Mouse (Mus musculus): ENCODE measurements around the gene Parp3. TPM values are rescaled to one million over a fixed set of nuclear protein-coding genes. Genes with fewer than 3 reads are reported as not detected.
A peak's percentile ranks its signal among the peaks of the same experiment; 100 is the strongest.

Gene Parp3
- polyA plus RNA-seq, 1 experiment, result 99.0 TPM

GRCm38 (mm10) chr9:106460401-106461025 lies 16.2 kb downstream of the Parp3 start:
- no peak for TF ChIP-seq CTCF (IDR thresholded peaks at IDR 0.05; ENCODE audit: borderline replicate concordance, insufficient read depth, low read length)
- no peak for TF ChIP-seq POLR2A (IDR thresholded peaks at IDR 0.05; ENCODE audit: low read depth, low read length)
- Histone ChIP-seq H3K27ac (ENCODE audit: insufficient read depth, low read length) (no peak overlapping the region), H3K4me3 (ENCODE audit: insufficient read depth, low read length) (no peak overlapping the region), H3K4me1 (ENCODE audit: control insufficient read depth, insufficient read depth, low read length) (no peaks in the 10 kb centered on the region)

- Histone ChIP-seq H3K4me3 (ENCODE audit: insufficient read depth, low read length) (no peak overlapping the region), H3K4me1 (ENCODE audit: control insufficient read depth, insufficient read depth, low read length) (no peaks in the 10 kb centered on the region), H3K27ac (ENCODE audit: insufficient read depth, low read length) (no peak overlapping the region)
- TF ChIP-seq CTCF (IDR thresholded peaks at IDR 0.05; ENCODE audit: borderline replicate concordance, insufficient read depth, low read length) (no peak), POLR2A (IDR thresholded peaks at IDR 0.05; ENCODE audit: low read depth, low read length) (no peak)
These were observed 16.8 kb downstream of the Parp3 start for GRCm38 (mm10) chr9:106459946-106460345.

- Histone ChIP-seq H3K4me1 (ENCODE audit: control insufficient read depth, insufficient read depth, low read length) (peaks cover under 1% of the 10 kb centered on the region; the same call in 1 of the 2 replicates), H3K27ac (ENCODE audit: insufficient read depth, low read length) (no peak overlapping the region), H3K4me3 (ENCODE audit: insufficient read depth, low read length) (no peak overlapping the region)
- TF ChIP-seq CTCF (IDR thresholded peaks at IDR 0.05; ENCODE audit: borderline replicate concordance, insufficient read depth, low read length) (no peak), POLR2A (IDR thresholded peaks at IDR 0.05; ENCODE audit: low read depth, low read length) (no peak)
These were observed 18.8 kb downstream of the Parp3 start for GRCm38 (mm10) chr9:106457920-106458319.

GRCm38 (mm10) chr9:106457163-106457559 lies 19.6 kb downstream of the Parp3 start:
- Histone ChIP-seq H3K4me3 (ENCODE audit: insufficient read depth, low read length) (no peak overlapping the region), H3K27ac (ENCODE audit: insufficient read depth, low read length) (no peak overlapping the region), H3K4me1 (ENCODE audit: control insufficient read depth, insufficient read depth, low read length) (peaks cover 5% of the 10 kb centered on the region; the same call in 1 of the 2 replicates)
- TF ChIP-seq CTCF (IDR thresholded peaks at IDR 0.05; ENCODE audit: borderline replicate concordance, insufficient read depth, low read length) (no peak), POLR2A (IDR thresholded peaks at IDR 0.05; ENCODE audit: low read depth, low read length) (no peak)

- TF ChIP-seq POLR2A (IDR thresholded peaks at IDR 0.05; ENCODE audit: low read depth, low read length) (no peak), CTCF (IDR thresholded peaks at IDR 0.05; ENCODE audit: borderline replicate concordance, insufficient read depth, low read length) (no peak)
- Histone ChIP-seq H3K4me1 (ENCODE audit: control insufficient read depth, insufficient read depth, low read length) (peaks cover 5% of the 10 kb centered on the region; the same call in 1 of the 2 replicates), H3K4me3 (ENCODE audit: insufficient read depth, low read length) (peak overlapping the region; percentile 80), H3K27ac (ENCODE audit: insufficient read depth, low read length) (no peak overlapping the region)
These were observed 20.2 kb downstream of the Parp3 start for GRCm38 (mm10) chr9:106456325-106457162.

GRCm38 (mm10) chr9:106454888-106455681 lies 21.7 kb downstream of the Parp3 start:
- Histone ChIP-seq H3K4me3 (ENCODE audit: insufficient read depth, low read length) (peak overlapping the region; percentile 80), H3K27ac (ENCODE audit: insufficient read depth, low read length) (peak overlapping the region; percentile 62), H3K4me1 (ENCODE audit: control insufficient read depth, insufficient read depth, low read length) (peaks cover 18% of the 10 kb centered on the region)
- TF ChIP-seq POLR2A (IDR thresholded peaks at IDR 0.05; ENCODE audit: low read depth, low read length) (peak; percentile 53), CTCF (IDR thresholded peaks at IDR 0.05; ENCODE audit: borderline replicate concordance, insufficient read depth, low read length) (no peak)

GRCm38 (mm10) chr9:106454071-106454761 lies 22.5 kb downstream of the Parp3 start:
- Histone ChIP-seq H3K27ac (ENCODE audit: insufficient read depth, low read length) (peak overlapping the region; percentile 62), H3K4me3 (ENCODE audit: insufficient read depth, low read length) (peak overlapping the region; percentile 80), H3K4me1 (ENCODE audit: control insufficient read depth, insufficient read depth, low read length) (peaks cover 18% of the 10 kb centered on the region)
- TF ChIP-seq POLR2A (IDR thresholded peaks at IDR 0.05; ENCODE audit: low read depth, low read length) (peak; percentile 60), CTCF (IDR thresholded peaks at IDR 0.05; ENCODE audit: borderline replicate concordance, insufficient read depth, low read length) (no peak)

GRCm38 (mm10) chr9:106453271-106454070 lies 23.3 kb downstream of the Parp3 start, which contains the start of gene Pcbp4:
Gene Pcbp4, plus strand, starts transcription at chr9:106453291.
- Histone ChIP-seq H3K4me3 (ENCODE audit: insufficient read depth, low read length) (peak within 1 kb of the TSS; percentile 80), H3K27ac (ENCODE audit: insufficient read depth, low read length) (peak within 1 kb of the TSS; percentile 79), H3K4me1 (ENCODE audit: control insufficient read depth, insufficient read depth, low read length) (peaks cover 18% of the 10 kb centered on the region)
- TF ChIP-seq POLR2A (IDR thresholded peaks at IDR 0.05; ENCODE audit: low read depth, low read length) (peak; percentile 52), CTCF (IDR thresholded peaks at IDR 0.05; ENCODE audit: borderline replicate concordance, insufficient read depth, low read length) (no peak)
